Comparison of ENCODE assay signal across 12 mouse cellular contexts in genomic region chr3:107807386-107807974, GRCm38 (mm10). TPM values are rescaled to one million over a fixed set of nuclear protein-coding genes. Genes with fewer than 3 reads are reported as not detected.
DNase-seq lines count a peak whose midpoint lies in the region; ATAC-seq lines count a peak whose summit lies in the region.
"Had no signal": no experiment of that assay in that cellular context is flagged by ENCODE, and none has a peak within 500 bp of the region (broad histone marks: within the 10 kb centered on the region; RNA-seq: fewer than 3 reads in every experiment).

No protein-coding gene starts in this region.

- peak; percentile 43 for DNase-seq in CD4-positive helper T cell, adult 2 months (ENCODE audit: low read depth, low spot score)
- peak; percentile 25 for DNase-seq in CD4-positive, CD25-positive, alpha-beta regulatory T cell, adult 2 months (ENCODE audit: low read depth, low spot score)
- no peak for DNase-seq in urinary bladder, adult 2 months (ENCODE audit: low spot score)
- no peak for DNase-seq in adrenal gland, adult 8-10 months
- DNase-seq in layer of hippocampus, adult 8-10 months (ENCODE audit: low spot score in 2 of 2), result no peak
- DNase-seq: cerebellum, adult 9-10 months; thymus, adult 2 months had no signal

- peaks cover 8% of the 10 kb centered on the region for H3K4me1 ChIP-seq in hindbrain, embryonic 16.5 days (ENCODE audit: control insufficient read depth, insufficient read depth, low read depth, low read length)
- H3K4me1 ChIP-seq in hindbrain, embryonic 12.5 days, result peaks cover 9% of the 10 kb centered on the region
- peaks cover 8% of the 10 kb centered on the region for H3K4me1 ChIP-seq in intestine, embryonic 16.5 days (ENCODE audit: control insufficient read depth, insufficient read depth, low read length)

- H3K27me3 ChIP-seq in hindbrain, embryonic 16.5 days (replicated peaks; ENCODE audit: control insufficient read depth, insufficient read depth, low read length), result no peaks in the 10 kb centered on the region
- H3K27me3 ChIP-seq in hindbrain, embryonic 12.5 days, result no peaks in the 10 kb centered on the region
- no peaks in the 10 kb centered on the region for H3K27me3 ChIP-seq in intestine, embryonic 16.5 days (replicated peaks; ENCODE audit: control insufficient read depth, insufficient read depth, low read length)

- H3K9ac ChIP-seq in hindbrain, embryonic 16.5 days (ENCODE audit: low read depth, low read length), result no peak overlapping the region
- no peak overlapping the region for H3K9ac ChIP-seq in hindbrain, embryonic 12.5 days
- H3K9ac ChIP-seq in intestine, embryonic 16.5 days (ENCODE audit: low read depth, low read length), result no peak overlapping the region

- no peak for ATAC-seq in hindbrain, embryonic 16.5 days
- no peak for ATAC-seq in hindbrain, embryonic 12.5 days (ENCODE audit: low FRiP score)
- no peak for ATAC-seq in intestine, embryonic 16.5 days

- peak overlapping the region; percentile 52 for H3K27ac ChIP-seq in hindbrain, embryonic 16.5 days (ENCODE audit: low read depth, low read length)
- no peak overlapping the region for H3K27ac ChIP-seq in hindbrain, embryonic 12.5 days
- H3K27ac ChIP-seq in intestine, embryonic 16.5 days (ENCODE audit: low read length), result peak overlapping the region; percentile 62; the same call in 1 of the 2 replicates
- H3K27ac ChIP-seq: heart, embryonic 10.5 days had no signal

- H3K4me3 ChIP-seq in hindbrain, embryonic 16.5 days (ENCODE audit: low read length), result no peak overlapping the region
- H3K4me3 ChIP-seq in hindbrain, embryonic 12.5 days, result no peak overlapping the region
- H3K4me3 ChIP-seq in intestine, embryonic 16.5 days (ENCODE audit: low read length), result no peak overlapping the region
- H3K4me3 ChIP-seq: heart, embryonic 10.5 days; myocyte had no signal

- 33% methylated on average over 6 of the region's 6 CpGs for WGBS in hindbrain, embryonic 16.5 days
- 38% methylated on average over 6 of the region's 6 CpGs for WGBS in hindbrain, embryonic 12.5 days
- WGBS in intestine, embryonic 16.5 days, result 39% methylated on average over 6 of the region's 6 CpGs

- no peaks in the 10 kb centered on the region for H3K9me3 ChIP-seq in hindbrain, embryonic 16.5 days (ENCODE audit: control insufficient read depth, low read length)
- no peaks in the 10 kb centered on the region for H3K9me3 ChIP-seq in hindbrain, embryonic 12.5 days (replicated peaks)
- H3K9me3 ChIP-seq in intestine, embryonic 16.5 days (ENCODE audit: control insufficient read depth, low read length), result no peaks in the 10 kb centered on the region
- H3K9me3 ChIP-seq: heart, embryonic 10.5 days had no signal

- H3K36me3 ChIP-seq in hindbrain, embryonic 16.5 days (ENCODE audit: control insufficient read depth, insufficient read depth, low read length), result no peaks in the 10 kb centered on the region
- no peaks in the 10 kb centered on the region for H3K36me3 ChIP-seq in hindbrain, embryonic 12.5 days
- no peaks in the 10 kb centered on the region for H3K36me3 ChIP-seq in intestine, embryonic 16.5 days (ENCODE audit: control insufficient read depth, insufficient read depth, low read length)
- H3K36me3 ChIP-seq: heart, embryonic 10.5 days had no signal

- H3K4me2 ChIP-seq in hindbrain, embryonic 16.5 days (ENCODE audit: low read length), result no peak overlapping the region; the same call in 1 of the 2 replicates
- no peak overlapping the region for H3K4me2 ChIP-seq in hindbrain, embryonic 12.5 days (replicated peaks)
- no peak overlapping the region for H3K4me2 ChIP-seq in intestine, embryonic 16.5 days (ENCODE audit: low read depth, low read length)

RNA-seq across cellular contexts. Expression of gene Csf1, which starts 47.2 kb away (rescaled TPM):
- 8.0 and 9.8 TPM in 2 replicates for polyA plus RNA-seq in hindbrain, embryonic 16.5 days (2015; fragmentation: Nextera tagmentation; extraction: Ambion mirVana)
- polyA plus RNA-seq in hindbrain, embryonic 12.5 days (2016; fragmentation: Nextera tagmentation; extraction: Ambion mirVana), result 8.8 and 9.2 TPM in 2 replicates
- polyA plus RNA-seq in intestine, embryonic 16.5 days (2015; fragmentation: Nextera tagmentation; extraction: Ambion mirVana), result 11.8 and 13.9 TPM in 2 replicates
- 33.2 and 34.9 TPM in 2 replicates for polyA plus RNA-seq in urinary bladder, adult 2 months (2012; rRNA removed)
- 10 to 100 TPM; 14.8 to 29.7 (median 23.0) TPM for total RNA-seq in adrenal gland, adult 8-10 months (2022)
- 10 to 100 TPM; 24.9 to 58.2 (median 39.9) TPM for total RNA-seq in layer of hippocampus, adult 8-10 months (2022)

Comparison
In these comparisons a context has a peak if more than half of its experiments do, and no peak if none do; other contexts are left out.
1. DNase-seq: peak in CD4-positive helper T cell, adult 2 months (single experiment) and CD4-positive, CD25-positive, alpha-beta regulatory T cell, adult 2 months (single experiment); none in urinary bladder, adult 2 months (single experiment), adrenal gland, adult 8-10 months (single experiment) and layer of hippocampus, adult 8-10 months (0 of 2).